Mouse (Mus musculus) ES-E14 (cell line): Measurements from ENCODE around the gene Hist1h4h.

ENCODE experiments used
- CHD2 ChIP-seq: IDR thresholded peaks from 2 replicates; pipeline ENCODE4 v1.6.1; 2014; ENCODE audit warnings: mild to moderate bottlenecking, low read depth, low read length, inconsistent platforms
- HCFC1 ChIP-seq: IDR thresholded peaks from 2 replicates; pipeline ENCODE4 v1.6.1; 2012; ENCODE audit warnings: low read length, inconsistent platforms, borderline replicate concordance; ENCODE audit not compliant: insufficient read depth
- ZC3H11A ChIP-seq: IDR thresholded peaks from 2 replicates; pipeline ENCODE4 v1.6.1; 2012; ENCODE audit warnings: low read depth, mild to moderate bottlenecking, inconsistent platforms, low read length, borderline replicate concordance
- ZNF384 ChIP-seq: IDR thresholded peaks from 2 replicates; pipeline ENCODE4 v1.6.1; 2012; ENCODE audit warnings: low read depth, low read length, inconsistent platforms

GRCm38 (mm10) chr13:23523976-23524375 lies 6.9 kb upstream of the Hist1h4h start:
- TF ChIP-seq ZNF384 = no peak
- TF ChIP-seq ZC3H11A = no peak
- TF ChIP-seq HCFC1 = no peak
- no peak for TF ChIP-seq CHD2
